Mouse (Mus musculus) thymus, adult 2 months (tissue): ENCODE measurements around the gene Lsmem1. TPM values are rescaled to one million over a fixed set of nuclear protein-coding genes. Genes with fewer than 3 reads are reported as not detected.

Experiments used
- DNase-seq: peaks from one replicate; pipeline ENCODE4 v3.0.0; 2021
- H3K27ac ChIP-seq: fragments of 200-500 bp; 2 replicates; pipeline ENCODE4 v1.5.1; 2012; ENCODE audit warnings: low read length, control low read depth; ENCODE audit not compliant: control insufficient read depth, insufficient read depth
- H3K27me3 ChIP-seq: fragments of 200-500 bp; 2 replicates; pipeline ENCODE4 v1.6.1; 2012; ENCODE audit warnings: mild to moderate bottlenecking, low read length, moderate library complexity, mixed read lengths; ENCODE audit not compliant: control insufficient read depth, insufficient read depth
- H3K36me3 ChIP-seq: fragments of 200-500 bp; 2 replicates; pipeline ENCODE4 v1.6.1; 2012; ENCODE audit warnings: mild to moderate bottlenecking, low read length, moderate library complexity; ENCODE audit not compliant: control insufficient read depth, insufficient read depth
- H3K4me1 ChIP-seq: fragments of 200-500 bp; replicated peaks from 2 replicates; pipeline ENCODE4 v1.6.1; 2012; ENCODE audit warnings: low read length; ENCODE audit not compliant: control insufficient read depth, insufficient read depth
- H3K4me3 ChIP-seq: fragments of 200-500 bp; 2 replicates; pipeline ENCODE4 v1.5.1; 2012; ENCODE audit warnings: mild to moderate bottlenecking, low read length, control low read depth, moderate library complexity; ENCODE audit not compliant: control insufficient read depth, insufficient read depth
- CTCF ChIP-seq: fragments of 200-500 bp; IDR thresholded peaks from 2 replicates; pipeline ENCODE4 v1.5.1; 2012; ENCODE audit warnings: mild to moderate bottlenecking, control low read depth, low read length, moderate library complexity, borderline replicate concordance; ENCODE audit not compliant: control insufficient read depth, poor library complexity, insufficient read depth; ENCODE audit errors: extremely low read depth
- POLR2A ChIP-seq: fragments of 200-500 bp; IDR thresholded peaks from 2 replicates; pipeline ENCODE4 v1.6.1; 2012; ENCODE audit warnings: mild to moderate bottlenecking, low read length, control low read depth, moderate library complexity; ENCODE audit not compliant: control insufficient read depth, poor library complexity, insufficient read depth; ENCODE audit errors: extremely low read depth
- WGBS: fragments of 180-500 bp; shearing (Covaris S2); methylation state at CpG from one replicate; pipeline ENCODE4 v1.1.7; 2018; 5-methylcytosine and 5-hydroxymethylcytosine counted together
- polyA plus RNA-seq: library from polyadenylated mRNA; depleted of rRNA; stranded (reverse); fragments of >200 nt; gene quantifications from 2 replicates; pipeline ENCODE4 v1.2.3, GENCODE M21; 2012

Gene Lsmem1
- polyA plus RNA-seq, 1 experiment: 2.0 TPM

DNA sequence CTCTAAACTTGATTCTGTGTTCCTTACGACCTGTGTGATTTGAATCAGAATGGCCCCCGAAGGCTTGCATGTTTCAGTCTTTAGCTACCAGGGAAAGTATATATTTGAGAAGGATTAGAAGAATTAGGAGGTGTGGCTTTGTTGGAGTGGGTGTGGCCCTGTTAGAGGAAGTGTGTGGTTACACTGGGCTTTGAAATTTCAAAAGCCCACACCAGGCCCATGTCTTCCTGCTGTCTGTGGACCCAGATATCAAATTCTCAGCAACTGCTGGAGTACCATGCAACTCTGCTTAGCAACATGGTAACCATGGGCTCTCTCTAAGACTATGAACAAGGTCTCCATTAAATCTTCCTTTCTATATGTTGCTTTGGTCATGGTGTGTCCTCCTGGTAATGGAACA is 27.7 kb downstream of the Lsmem1 start:
- TF ChIP-seq POLR2A (no peak), CTCF (no peak)
- 95% methylated on average over 2 of the region's 2 CpGs for WGBS
- DNase-seq: no peak
- no peaks in the 10 kb centered on the region for H3K27me3 ChIP-seq
- H3K27ac ChIP-seq: no peak overlapping the region
- no peaks in the 10 kb centered on the region for H3K36me3 ChIP-seq
- H3K4me1 ChIP-seq: peaks cover 11% of the 10 kb centered on the region
- H3K4me3 ChIP-seq: no peak overlapping the region

DNA sequence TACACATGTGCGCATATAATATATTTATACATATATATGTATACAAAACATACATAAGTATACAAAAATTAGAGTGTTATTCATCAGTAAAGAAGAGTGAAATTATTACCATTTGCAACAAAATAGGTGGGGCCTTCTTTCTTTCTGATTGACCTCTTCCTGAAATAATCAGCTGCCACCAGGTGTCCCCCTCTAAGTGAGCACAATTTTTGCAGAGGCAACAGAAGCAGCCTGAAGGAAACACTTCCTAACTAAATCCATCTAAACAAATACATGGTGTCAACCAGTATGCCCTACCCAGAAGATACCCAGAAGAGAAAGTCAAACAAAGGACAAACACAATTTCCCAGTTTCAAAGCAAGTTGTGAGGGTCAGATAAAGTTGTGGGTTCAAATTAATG is 29.6 kb downstream of the Lsmem1 start:
- 98% methylated on average over 1 of the region's 1 CpGs for WGBS
- TF ChIP-seq CTCF (no peak), POLR2A (no peak)
- no peak overlapping the region for H3K27ac ChIP-seq

DNA sequence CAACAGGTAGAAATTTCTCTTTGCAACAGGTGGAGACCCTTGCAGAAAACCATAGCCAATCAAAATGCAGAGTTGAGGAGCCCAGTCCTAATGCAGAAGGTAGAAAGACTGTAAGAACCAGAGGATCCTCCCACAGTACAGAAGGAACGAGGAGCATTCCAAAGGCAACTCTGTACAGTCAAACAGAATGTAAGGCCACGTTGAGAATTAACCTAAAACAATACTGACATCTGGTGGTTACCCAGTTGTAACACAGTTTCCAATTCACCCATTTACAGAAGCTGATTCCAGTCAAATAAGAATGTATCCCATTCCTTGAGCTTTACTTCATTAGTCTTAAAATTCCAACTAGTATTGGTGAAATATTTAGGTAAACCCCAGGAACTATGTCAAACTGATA is 34.7 kb downstream of the Lsmem1 start:
- Histone ChIP-seq H3K4me1 (no peaks in the 10 kb centered on the region), H3K27me3 (no peaks in the 10 kb centered on the region), H3K27ac (no peak overlapping the region), H3K36me3 (no peaks in the 10 kb centered on the region), H3K4me3 (no peak overlapping the region)
- TF ChIP-seq CTCF (no peak), POLR2A (no peak)
- DNase-seq: no peak
- WGBS: 7% methylated on average over 2 of the region's 2 CpGs

More for the DNA sequence above, 29.6 kb downstream of the Lsmem1 start:
- DNase-seq: peak; percentile 16
- Histone ChIP-seq H3K4me3 (no peak overlapping the region), H3K36me3 (no peaks in the 10 kb centered on the region), H3K4me1 (peaks cover 8% of the 10 kb centered on the region), H3K27me3 (no peaks in the 10 kb centered on the region)

DNA sequence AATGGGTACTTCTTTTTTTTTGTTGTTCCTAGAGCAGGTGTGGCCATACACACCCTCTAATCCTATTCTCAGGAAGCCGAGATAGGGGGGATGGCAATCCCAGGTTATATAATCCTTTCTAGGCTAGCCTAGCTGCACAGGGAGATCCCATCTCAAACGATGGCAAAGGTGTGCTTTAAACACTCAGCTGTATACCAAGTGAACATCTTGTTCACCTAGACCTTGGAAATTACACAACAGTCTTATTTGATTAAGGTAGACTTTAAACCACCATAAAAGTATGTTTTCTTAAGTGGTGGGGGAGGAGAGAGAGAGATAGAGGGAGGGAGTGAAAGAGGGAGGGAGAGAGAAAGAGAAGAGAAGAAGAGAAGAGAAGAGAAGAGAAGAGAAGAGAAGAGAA is 38.5 kb downstream of the Lsmem1 start:
- H3K4me1 ChIP-seq: no peaks in the 10 kb centered on the region
- no peaks in the 10 kb centered on the region for H3K36me3 ChIP-seq
- DNase-seq: no peak
- no peak overlapping the region for H3K27ac ChIP-seq
- WGBS: 95% methylated on average over 2 of the region's 2 CpGs
- H3K4me3 ChIP-seq: no peak overlapping the region
- TF ChIP-seq POLR2A: no peak
- TF ChIP-seq CTCF: no peak
- H3K27me3 ChIP-seq: no peaks in the 10 kb centered on the region

DNA sequence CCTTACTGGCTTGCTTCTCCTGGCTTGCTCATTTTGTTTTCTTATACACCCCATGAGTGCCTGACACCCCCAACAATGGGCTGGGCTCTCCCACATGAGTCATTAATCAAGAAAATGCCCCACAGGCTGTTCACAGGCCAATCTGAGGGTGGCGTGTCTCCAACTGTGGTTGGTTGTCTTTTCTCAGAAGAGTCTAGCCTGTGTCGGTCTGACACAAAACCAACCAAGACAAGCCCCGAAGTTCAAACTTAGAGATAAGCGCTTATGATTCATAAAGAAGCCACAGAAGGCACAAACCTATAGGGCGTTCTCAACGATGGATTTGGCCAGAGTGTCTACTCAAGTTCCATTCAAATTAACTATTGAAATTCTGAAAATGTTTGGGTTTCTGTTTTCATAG is 45.1 kb downstream of the Lsmem1 start:
- Histone ChIP-seq H3K27me3 (no peaks in the 10 kb centered on the region), H3K36me3 (no peaks in the 10 kb centered on the region), H3K27ac (no peak overlapping the region), H3K4me1 (no peaks in the 10 kb centered on the region), H3K4me3 (no peak overlapping the region)
- TF ChIP-seq CTCF (no peak), POLR2A (no peak)
- WGBS: 62% methylated on average over 6 of the region's 6 CpGs
- DNase-seq: no peak

DNA sequence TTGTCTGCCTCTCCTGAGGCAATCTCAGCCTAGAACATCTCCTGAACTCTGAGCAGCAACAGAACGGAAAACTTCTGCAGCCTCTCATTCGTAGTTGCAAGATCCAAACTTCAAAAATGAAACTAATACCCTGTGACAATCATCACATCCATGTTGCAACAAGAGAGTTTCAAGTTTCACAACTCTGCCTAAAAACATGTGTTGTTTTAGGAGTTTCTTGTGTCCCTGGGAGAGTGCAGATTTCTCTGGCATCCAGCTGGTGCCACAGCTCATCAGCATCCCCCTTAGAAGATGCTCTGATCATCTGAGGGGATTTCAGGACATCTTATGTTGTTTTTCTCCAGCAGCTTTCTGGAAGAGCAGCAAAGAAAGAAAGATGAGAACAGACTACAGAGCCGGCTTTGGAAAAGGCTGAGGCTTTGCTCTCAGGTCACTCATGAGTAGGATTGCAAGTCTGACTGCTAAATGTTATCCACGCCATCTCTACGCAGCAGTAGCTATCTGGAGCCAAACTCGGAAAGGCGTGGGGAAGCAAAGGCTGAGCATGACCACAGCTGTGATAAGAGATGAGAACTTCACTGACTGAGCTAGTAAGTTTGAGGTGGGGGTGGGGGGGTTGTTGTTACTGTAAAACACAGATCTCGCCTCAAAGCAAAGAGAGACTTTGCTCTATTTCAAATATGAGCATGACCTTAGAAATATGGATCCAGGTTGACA is 46.8 kb downstream of the Lsmem1 start:
- H3K27ac ChIP-seq: no peak overlapping the region
- no peaks in the 10 kb centered on the region for H3K4me1 ChIP-seq
- no peak overlapping the region for H3K4me3 ChIP-seq
- no peak for TF ChIP-seq POLR2A
- no peak for TF ChIP-seq CTCF
- H3K36me3 ChIP-seq: no peaks in the 10 kb centered on the region
- no peak for DNase-seq
- H3K27me3 ChIP-seq: no peaks in the 10 kb centered on the region
- WGBS: 86% methylated on average over 8 of the region's 8 CpGs

DNA sequence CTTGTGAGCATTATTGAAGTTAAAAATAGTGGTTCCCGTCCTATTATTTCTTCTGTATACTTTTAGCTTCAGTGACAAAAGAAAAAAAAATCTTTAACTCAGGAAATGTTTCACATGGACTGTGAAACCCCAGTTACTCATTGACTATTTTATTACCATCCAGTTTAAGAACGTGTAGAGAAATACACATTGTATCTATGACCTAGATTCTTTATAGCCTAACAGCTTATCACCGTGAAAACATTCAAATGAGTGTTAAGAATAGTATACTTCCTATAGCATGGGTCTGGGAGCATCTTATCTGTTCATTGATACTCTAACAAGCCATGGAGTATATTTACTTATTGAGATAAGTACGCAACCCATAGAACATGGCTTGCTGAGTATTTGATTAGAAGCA is 52.0 kb downstream of the Lsmem1 start:
- H3K36me3 ChIP-seq: no peaks in the 10 kb centered on the region
- no peak for DNase-seq
- H3K4me1 ChIP-seq: no peaks in the 10 kb centered on the region
- TF ChIP-seq POLR2A (no peak), CTCF (no peak)
- H3K27ac ChIP-seq: no peak overlapping the region
- H3K4me3 ChIP-seq: no peak overlapping the region
- WGBS: 94% methylated on average over 4 of the region's 4 CpGs
- H3K27me3 ChIP-seq: no peaks in the 10 kb centered on the region
